Mouse (Mus musculus) monocyte, adult 5-6 weeks (primary cell): Measurements from ENCODE around the gene Gm45521. TPM values are rescaled to one million over a fixed set of nuclear protein-coding genes. Genes with fewer than 3 reads are reported as not detected.

Experiments used
- ATAC-seq: fragments of 153-309, 156-312 bp; replicated peaks from 2 replicates; pipeline ENCODE4 v1.8.0; 2017; ENCODE audit warnings: mild to moderate bottlenecking; ENCODE audit not compliant: low TSS enrichment, insufficient number of reproducible peaks, severe bottlenecking, poor library complexity, low FRiP score
- total RNA-seq: library from RNA; stranded (forward); fragments of 200-1000, 200-491, 200-594 nt; gene quantifications from 3 replicates; pipeline ENCODE4 v1.2.3, GENCODE M21; 2017

The Gm45521 gene
- total RNA-seq, 1 experiment from 2014 or later: not detected

GRCm38 (mm10) chr14:7944349-7945039, 12.6 kb upstream of the Gm45521 start:
- no peak for ATAC-seq

- ATAC-seq: no peak
These were observed 11.8 kb upstream of the Gm45521 start for GRCm38 (mm10) chr14:7945261-7945660.

DNA sequence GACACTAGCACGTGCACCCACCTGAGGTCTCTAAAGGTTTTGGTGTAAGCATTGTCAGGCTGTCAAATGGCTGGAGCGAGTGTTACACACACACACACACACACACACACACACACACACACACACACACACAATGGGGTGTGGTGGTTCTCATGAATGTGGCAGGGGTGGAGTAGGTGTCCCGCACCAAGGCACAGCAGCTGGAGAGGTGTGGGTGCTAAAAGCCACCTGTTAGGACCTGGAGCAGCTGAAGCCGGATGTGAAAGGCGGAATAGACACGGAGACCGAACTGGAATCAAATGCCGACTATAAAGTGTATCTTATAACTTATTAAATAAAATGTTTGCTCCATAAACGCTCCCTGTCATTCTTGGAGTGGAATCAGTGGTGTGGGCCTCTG, 5.9 kb upstream of the Gm45521 start:
- ATAC-seq: no peak

- no peak for ATAC-seq
These were observed 4.4 kb upstream of the Gm45521 start for GRCm38 (mm10) chr14:7952610-7953254.

DNA sequence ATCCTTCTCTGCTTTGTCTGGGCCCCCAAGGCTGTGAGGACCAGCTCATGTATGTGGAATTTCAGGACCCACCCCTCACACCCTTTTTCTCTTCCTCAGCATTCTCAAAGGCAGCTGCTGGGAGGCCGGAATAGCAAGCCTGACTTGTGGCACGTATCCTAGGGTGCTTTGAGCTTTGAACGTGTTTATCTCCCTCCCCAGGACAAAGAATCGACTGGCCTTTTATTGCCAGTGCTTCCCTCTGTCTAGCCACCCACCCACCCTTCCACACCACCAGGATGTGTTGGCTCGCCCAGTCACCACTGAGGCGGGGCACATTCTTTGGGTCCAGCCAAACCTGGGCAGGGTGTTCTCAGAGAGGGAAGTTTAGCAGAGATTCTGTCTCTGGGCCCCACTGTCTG, 3.0 kb upstream of the Gm45521 start:
- ATAC-seq: no peak

DNA sequence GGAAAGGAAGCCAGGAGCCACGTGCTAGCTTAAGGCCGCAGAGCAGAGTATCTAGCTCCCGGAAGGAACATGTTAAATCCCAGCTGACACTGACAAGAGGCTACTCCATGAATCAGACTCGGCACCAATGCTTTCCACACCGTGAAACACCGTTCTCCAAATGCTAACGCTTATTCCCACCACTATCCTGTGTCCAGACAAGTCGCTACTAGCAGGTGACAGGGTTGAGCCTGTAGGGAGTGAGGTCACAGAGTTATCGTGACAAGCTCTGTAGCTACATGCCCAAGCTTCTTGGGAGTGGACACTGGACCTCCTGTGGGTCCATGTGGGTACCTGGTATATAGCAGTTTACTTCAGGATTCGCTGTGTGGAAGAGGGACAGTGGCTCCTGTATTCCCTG, 661 bp upstream of the Gm45521 start:
- no peak for ATAC-seq

DNA sequence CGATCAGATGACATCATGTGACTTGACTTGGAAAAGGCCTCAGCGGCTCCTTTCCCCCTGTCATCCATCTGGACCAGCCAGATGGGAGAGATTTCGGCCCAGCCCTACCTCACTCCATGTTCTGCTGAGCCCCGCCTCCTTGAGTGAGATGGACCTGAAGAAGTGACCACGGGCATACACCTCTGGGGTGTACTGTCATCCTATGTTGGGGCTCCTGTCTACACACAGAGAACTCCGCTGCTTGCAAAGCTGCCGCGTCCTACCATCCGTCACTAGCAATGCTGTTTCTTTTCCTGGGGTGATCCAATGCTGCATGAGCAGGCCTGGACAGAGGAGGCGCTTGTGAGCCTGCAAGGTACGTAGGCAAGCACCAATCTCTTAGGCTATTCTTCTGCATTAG, 3.5 kb downstream of the Gm45521 start:
- ATAC-seq: no peak

DNA sequence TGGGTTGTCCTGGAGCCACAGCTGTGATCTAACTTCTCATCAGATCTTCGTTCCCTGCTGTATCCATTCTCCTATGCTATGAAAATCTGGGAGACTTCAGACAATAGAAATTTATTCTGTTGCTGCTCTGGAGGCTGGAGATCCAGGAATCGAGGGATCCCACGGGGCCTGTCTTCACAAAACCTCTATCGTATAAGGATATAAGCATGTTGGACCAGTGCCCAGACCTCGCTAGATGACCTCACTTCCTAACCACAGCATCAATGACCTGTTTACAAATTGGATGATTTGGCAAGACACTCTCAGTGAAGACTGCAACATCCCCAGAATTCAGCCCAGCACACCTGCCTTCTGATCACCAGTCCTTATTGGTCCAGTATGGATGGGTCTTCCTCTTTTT, 4.6 kb downstream of the Gm45521 start:
- no peak for ATAC-seq

GRCm38 (mm10) chr14:7962626-7963025, 5.5 kb downstream of the Gm45521 start:
- ATAC-seq: no peak

GRCm38 (mm10) chr14:7963160-7963559, 6.1 kb downstream of the Gm45521 start:
- ATAC-seq: no peak

DNA sequence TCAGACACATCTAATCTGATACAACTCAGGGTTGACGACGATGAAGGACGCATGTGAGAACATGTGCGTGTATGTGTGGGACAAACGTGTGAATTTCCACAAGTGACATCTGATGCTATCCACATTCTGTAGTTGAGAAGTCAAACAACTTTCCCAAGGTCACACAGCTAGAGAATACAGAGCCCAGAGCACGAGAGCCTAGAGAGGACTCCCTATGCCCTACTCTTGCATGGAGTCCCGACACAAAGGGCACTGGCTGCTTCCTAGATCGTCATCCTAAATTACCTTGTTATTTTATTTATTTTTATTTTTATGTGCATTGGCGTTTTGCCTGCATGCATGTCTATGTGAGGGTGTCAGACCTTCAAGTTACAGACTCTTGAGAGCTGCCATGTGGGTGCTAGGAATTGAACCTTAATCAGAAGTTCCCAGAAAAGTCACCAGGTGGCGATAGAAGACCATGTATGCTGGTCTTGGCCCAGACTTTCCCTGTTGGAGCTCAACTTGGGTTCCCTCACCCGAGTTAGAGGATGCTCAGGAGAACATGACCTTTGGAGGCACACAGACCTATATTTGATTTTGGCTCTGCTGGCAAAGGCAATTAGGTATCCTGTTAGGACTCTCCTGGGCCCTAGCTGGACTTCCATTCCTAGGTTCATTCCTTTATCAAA, 7.3 kb downstream of the Gm45521 start:
- peak; percentile 67; the same call in 1 of the 2 replicates for ATAC-seq

DNA sequence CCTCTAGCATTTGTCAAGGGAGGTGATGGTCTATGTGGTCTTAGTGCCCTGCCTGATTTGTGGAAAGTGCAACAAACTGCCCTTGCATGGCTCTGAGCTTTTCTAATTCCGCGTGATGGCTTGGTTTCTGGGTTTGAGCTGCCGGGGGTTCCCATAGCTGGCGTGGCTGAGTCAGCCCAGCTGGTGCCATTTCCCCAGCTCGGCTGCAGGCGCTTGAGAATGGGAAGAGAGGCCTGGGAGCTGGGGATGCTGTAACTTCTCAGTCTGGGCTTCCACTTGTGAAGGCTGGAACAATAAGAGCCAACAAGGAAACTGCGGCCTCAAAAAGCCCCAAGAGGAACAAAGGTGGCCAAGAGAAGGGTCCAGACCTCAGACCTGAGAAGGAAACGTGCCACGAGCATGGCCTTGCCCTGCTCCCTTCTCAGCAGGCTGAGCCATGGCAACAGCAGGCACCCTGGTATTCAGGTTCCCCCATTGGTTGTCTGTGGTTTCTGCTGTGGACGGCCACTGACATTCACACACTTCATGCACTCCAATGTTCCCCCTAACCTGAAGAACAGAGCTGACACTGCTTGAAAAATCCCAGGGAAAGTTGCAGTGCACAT, 14.9 kb downstream of the Gm45521 start:
- no peak for ATAC-seq

DNA sequence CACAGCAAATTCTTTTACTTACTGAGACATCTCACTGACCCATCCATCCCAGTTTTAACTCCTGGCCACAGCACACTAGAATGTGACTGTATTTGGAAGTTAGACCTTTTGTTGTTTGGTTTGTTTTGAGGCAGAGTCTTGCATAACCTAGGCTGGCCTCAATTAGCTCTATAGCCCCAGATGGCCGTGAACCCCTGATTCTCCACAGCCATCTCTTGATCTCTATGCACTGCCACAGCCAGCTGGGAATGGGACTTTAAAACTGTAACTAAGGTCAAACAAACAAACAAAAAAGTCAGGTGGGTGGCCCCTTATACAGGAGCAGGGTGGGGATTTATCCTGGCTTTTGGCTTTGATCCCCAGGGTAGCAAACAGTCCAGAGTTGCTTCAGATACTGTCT, 17.6 kb downstream of the Gm45521 start:
- ATAC-seq: no peak

- no peak for ATAC-seq
These were observed 18.1 kb downstream of the Gm45521 start for GRCm38 (mm10) chr14:7975177-7975576.

- ATAC-seq: no peak
These were observed 20.4 kb downstream of the Gm45521 start for GRCm38 (mm10) chr14:7977471-7977870.

GRCm38 (mm10) chr14:7978183-7978582, 21.1 kb downstream of the Gm45521 start:
- ATAC-seq: no peak

DNA sequence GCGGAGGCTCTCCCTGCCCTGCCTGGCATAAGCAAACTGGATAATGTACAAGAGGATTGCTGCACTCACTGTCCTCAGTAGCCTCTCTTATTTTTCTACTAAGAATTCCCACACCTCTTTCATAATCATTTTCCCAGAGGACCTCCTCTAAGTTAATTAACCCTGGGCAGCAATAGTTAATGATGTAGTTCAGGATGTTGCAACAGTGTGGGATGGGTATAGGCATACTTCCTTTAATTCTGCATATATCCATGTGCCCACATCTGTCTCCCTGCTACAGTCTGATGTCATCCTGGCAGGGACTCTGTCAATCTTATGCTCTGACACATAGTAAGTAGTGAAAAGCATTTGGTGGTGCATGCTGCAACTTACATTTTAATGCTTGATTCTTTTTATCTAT, 24.1 kb downstream of the Gm45521 start:
- ATAC-seq: no peak

DNA sequence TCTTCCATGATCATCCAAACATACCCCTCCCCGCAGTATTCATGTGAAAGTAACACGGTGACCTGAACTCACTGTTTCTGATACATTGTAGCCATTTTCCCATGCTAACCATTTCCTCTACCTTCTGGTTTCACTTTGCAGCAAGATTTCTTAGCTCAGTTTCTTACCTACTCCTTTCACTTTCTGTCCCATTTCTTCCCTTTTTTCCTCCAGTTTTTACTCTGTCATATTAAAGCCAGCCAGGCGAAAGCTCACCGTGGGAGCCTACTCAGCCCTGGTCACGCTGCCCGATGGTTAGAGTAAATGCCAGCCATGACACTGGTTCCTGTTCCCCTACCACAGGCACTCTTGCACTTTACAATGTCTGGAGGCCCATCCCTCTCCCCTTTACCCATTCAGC, 29.8 kb downstream of the Gm45521 start:
- peak; percentile 63 for ATAC-seq

GRCm38 (mm10) chr14:7989371-7989770, 32.3 kb downstream of the Gm45521 start:
- ATAC-seq: no peak

DNA sequence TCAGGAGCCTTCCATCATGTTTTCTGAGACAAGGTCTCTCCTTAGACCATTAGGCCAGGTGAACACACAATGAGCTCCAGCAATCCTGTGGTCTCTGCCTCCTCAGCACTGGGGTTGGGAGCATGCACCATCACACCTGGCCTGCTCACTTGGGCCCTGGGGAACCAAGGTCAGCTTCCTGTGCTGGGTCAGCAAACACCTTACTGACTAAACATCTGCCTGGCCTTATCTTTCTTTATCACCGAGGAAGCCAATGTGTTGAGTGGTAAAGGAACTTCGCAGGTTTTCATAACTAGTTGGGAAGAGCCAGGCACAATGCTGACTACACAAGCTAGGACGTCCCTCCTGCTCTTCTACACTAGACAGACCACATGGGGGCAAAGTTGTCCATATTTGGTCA, 32.9 kb downstream of the Gm45521 start:
- no peak for ATAC-seq
